Mouse (Mus musculus) kidney, postnatal 4 days (tissue): Measurements from ENCODE around the gene Sdf4.
A peak's percentile ranks its signal among the peaks of the same experiment; 100 is the strongest.

ENCODE experiments used
- DNase-seq, 2 experiments: peaks; one replicate each; pipeline ENCODE4 v3.0.0; 2021; ENCODE audit warnings: mixed read lengths in 2 of 2

Gene Sdf4

DNA sequence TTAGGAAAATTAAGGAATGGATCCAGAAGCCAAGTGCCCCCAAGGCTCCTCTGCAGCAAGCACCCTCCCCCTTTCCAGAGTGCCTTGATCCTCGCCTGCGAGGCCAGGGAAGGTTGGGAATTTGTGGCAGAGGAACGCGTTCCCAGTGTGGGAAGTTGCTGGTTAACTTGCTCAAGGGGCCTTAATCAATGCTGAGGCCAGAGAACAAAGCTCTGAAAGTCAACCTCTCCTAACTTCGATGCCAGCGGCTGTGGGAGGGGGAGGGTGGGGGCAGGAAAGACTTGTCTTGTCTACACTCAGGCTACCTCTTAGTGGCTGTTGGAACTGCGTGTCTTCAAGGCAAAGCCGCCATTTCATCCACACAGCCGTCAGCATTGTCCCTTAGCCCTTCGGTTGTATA is 65.0 kb downstream of the Sdf4 start:
- no peak for DNase-seq

DNA sequence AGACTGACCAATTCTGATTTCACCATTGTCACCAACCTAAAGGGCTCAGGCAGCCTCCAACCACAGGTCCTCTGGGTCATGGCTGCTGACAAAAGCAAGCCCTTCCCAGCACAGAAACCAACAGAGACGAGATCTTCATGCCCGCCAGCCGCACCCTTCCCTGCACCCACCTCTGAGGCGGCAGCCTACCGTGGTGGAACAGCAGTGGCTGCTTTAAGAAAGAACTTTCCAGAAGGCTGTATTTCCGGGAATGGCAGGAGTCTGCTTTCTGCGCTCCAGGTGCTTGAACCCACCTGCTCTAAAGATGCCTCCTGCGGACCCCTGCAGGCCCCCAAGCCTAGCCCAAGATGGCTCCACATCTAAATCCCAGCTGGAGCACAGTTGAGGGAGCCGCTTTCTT is 66.2 kb downstream of the Sdf4 start:
- peak in 1 of 2 experiments; percentile 40 for DNase-seq

DNA sequence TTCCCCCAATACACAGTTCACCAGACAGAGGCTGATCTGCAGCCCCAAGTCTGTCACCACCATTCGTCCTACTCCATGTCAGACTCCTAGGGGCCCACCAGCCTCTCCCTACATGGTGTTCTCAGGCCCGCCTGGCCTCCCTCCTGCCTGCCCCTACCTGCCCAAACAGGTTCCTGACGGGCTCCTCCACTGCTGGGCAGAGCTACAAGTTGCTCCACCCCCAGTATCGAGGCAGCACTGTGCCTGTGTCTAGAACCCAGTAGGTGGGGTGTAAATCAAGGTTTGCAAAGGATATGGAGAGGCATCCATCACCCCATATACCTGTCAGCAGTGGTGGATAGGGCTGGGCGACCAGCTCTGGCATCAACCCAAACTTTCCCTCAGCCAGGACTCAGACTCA is 66.6 kb downstream of the Sdf4 start, which contains the start of gene Ttll10:
Gene Ttll10, minus strand, starts transcription at position 154 of the 400 bp plus-strand sequence.
- peak; percentile 61 to 76 for DNase-seq

DNA sequence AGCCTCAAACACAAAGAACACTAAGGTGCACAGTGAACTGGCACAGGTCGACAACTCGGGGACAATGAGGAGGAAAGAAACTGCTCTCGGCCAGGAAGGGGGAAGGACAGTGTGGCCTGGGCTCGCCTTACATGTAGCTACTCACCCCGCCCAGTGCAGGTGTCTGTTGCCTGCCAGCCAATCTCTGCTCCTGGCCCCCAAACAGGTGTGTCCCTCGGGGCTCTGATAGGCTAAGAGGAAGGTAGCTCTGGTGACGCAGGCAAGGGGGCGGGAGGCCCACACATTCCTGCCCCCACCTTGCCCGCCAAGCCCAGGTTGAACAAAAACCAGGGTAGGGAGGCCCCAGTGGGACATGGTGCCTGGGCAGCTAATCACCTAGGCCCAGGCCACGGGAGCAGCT is 67.0 kb downstream of the Sdf4 start:
- peak; percentile 84 to 91 for DNase-seq
